Mouse (Mus musculus): ENCODE measurements around the gene Hmcn1.

- TF ChIP-seq CTCF (IDR thresholded peaks at IDR 0.05; ENCODE audit: low read depth, low read length) = no peak
- TF ChIP-seq POLR2A (IDR thresholded peaks at IDR 0.05; ENCODE audit: borderline replicate concordance, low read depth, low read length) = no peak
These were observed 17.0 kb downstream of the Hmcn1 start for GRCm38 (mm10) chr1:150976263-150976662.

Data from bone marrow macrophage, adult 2 months (primary cell).